Mouse (Mus musculus) CD4-positive, CD25-positive, alpha-beta regulatory T cell, adult 2 months (primary cell): ENCODE measurements around the gene Gm8251.
"Not testable (repeated sequence)": the region's sequence is repeated elsewhere in the genome, so short reads cannot be mapped to it uniquely, and the experiment has no call there.

Experiments
- DNase-seq: peaks from one replicate; pipeline ENCODE4 v3.0.0-alpha.2; 2012; ENCODE audit warnings: low read depth, low spot score

Gene Gm8251

DNA sequence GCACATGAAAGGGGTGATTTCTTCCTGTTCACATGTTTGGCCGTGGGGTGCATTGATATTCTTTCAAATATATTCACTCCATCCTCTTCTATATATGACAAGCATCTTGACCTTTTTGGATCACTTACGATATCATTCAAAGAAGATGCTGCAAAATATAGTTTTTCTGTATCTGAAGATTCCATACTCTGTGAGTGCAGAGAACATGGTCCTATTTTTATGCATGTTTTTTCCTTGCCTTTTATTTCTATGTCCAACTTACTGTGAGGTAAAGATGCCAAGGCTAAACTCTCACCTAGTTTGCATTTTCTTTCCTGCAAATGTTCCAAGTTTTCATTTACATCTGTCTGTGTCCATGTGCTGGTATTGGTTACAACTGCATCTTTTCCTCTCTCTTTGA lies at the start of gene Gm8251:
Gene Gm8251, minus strand, starts transcription at position 101 of the 400 bp plus-strand sequence.
- DNase-seq: no peak

DNA sequence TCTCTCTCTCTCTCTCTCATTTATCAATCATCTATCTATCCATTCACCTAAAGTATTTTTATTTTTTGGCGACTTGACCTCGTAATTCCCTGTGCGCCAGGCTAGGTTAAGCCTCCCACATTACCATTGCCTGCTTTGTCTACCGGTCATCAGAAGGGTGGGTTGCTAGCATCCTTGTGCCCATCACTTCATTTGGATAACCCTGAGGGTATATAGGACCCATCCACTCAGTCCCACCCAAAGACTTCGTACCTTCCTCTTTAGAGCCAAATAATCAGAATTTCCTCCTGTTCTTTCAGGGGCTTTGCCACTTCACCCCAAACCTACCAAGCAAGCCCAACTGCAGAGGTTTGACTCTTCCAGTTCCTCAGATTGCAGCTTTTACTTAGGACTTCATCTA lies 41.2 kb upstream of the Gm8251 start:
- peak; percentile 12 for DNase-seq

DNA sequence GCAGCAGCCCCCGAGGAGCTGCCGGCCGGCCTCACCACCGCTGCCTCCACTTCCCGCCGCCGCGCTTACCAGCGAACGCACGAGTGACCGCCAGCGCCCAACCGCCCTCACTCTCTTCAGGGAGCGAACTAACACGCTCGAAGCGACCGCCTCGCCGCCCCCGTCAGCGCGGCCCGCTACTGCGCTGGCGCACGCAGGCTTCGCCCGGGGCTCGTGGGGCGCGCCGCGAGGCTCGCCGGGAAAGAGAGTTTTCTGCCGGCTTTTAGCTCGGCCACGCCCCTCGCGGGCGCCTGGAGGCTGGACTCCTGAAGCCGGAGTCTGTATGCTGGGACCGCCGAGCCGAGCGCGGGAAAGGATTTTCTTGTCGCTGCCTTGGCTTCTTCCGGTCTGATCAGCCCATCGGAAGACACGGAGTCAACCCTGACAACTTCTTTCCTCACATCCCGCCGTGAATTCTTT lies 40.6 kb upstream of the Gm8251 start, which contains the start of gene Tex30:
Gene Tex30, minus strand, starts transcription at position 183 of the 459 bp plus-strand sequence.
- DNase-seq: peak; percentile 95

DNA sequence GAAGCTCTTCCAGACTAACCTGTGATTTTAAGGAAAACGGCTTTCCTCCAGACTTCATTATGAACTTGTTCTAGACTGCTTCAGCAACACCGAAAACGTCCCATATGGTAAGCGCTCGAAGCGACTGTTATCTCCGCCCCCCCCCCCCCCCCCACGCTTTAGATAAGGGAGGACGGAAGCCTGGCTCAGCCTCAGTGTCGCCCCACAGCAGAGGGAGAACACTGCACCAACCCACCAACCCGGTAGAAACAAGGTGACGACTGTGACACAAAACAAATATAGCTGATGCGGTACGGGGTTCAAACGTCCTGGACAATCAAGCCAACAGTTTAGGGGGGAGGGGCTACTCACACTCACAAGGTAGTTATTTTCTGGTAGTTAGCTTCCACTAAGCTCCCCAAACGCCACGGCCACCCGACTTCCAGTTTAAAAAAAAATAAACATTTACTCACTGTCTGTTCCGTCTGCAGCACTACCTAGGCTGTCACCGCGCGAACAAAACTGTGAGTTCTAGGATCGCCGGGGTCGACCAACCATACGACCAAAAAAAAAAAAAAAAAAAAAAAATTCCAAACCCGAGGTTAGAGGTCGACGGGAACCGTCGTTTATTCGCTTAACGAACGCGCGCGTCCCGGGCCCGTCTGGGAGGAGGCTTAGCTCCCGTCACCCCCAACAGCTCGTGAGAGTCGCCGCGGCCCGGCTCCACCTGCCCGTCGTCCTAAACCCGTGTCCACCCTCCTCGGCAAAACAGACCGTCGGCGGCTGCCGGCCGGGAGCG lies 39.9 kb upstream of the Gm8251 start:
- peak; percentile 83 for DNase-seq

DNA sequence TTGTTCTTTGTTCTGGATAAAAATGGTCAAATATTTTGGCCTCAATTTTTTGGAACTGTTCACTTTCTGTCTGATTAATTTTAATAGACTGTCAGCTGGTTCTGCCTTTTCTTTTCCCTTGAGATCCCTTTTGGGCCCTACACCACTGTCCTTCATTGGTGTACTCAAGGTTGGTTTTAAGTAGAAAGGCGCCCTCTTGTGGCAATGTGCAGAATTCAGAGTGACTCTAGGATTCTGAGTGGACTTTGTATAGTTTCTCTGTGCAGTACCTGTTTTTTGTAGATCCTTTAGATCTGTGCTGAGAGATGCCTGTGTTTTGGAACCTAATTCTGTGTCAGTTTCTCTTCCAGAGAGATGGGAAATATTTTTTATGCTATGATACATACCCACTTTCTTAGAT lies 2.9 kb upstream of the Gm8251 start:
- DNase-seq: peak; percentile 81

DNA sequence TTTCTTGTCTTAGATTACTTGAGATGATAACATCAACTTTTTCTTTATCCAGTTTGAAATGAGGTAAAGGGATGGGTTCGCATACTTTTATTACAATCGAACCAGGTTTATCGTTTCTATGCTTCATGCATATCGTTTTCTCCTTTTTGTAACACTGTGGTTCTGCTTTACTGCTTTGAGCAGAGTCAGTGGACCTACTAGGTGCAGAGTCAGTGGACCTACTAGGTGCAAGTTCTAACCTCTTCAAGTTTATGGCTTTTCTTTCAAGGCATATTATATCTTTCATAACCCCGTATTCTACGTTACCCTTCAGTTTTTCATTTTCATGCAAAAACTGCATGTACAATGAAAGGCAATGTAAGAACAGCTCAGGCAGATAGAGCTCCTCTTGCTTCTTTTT lies 1.7 kb upstream of the Gm8251 start:
- DNase-seq: no peak

DNA sequence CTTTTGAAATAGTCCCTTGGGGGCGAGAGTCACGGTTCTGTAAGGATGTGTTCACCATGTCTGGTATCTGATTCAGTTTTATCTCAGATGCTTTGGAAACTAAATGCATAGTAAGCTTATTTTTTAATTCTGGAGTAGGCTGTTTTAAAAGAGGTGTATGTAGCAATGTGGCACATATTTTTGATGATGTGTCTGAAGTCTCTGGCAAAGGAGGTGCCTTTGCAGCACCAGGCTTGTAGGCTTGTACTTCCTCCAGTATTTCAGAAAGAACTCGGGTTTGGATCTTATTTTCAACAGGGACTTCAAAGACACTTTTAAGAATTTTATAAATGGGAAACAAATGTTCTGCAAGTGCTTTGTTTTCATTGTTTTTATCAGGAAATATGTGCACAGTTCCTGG lies 3.9 kb downstream of the Gm8251 start:
- DNase-seq: no peak

DNA sequence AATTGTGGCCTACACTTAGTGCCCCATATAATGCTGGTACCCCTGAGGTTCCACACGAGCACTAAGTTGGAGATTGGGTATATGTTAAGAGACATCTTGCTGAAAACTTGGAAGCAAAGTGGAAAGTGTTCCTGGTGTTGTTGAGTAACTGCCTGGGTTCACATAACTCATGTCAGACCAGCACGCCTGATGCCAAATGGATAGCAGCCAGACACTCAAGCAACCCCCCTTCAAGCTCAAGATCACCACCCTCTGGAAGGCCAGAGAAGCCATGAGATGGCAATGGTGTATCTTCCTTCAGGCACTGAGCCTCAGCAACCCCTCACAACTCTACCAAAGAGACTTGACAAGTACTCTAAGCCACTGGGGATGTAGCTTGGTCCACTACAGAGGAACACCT lies 15.2 kb downstream of the Gm8251 start:
- no peak for DNase-seq

DNA sequence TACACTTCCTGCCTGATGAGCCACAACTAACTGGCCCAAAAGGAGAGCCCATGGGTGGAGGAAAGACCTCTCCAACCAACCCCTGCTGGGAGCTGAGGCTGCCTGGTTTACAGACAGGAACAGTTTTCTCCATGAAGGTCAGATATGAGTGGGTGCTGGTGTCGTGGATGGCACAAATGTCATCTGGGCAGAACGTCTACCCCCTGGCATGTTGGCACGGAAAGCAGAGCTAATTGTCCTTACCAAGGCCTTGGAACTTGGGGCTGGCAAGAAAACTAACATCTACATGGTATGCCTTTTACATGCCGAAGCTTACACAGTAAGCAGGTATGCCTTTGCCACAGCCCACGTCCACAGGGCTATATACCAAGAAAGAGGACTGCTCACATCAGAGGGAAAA lies 16.0 kb downstream of the Gm8251 start:
- DNase-seq: not testable (repeated sequence)

DNA sequence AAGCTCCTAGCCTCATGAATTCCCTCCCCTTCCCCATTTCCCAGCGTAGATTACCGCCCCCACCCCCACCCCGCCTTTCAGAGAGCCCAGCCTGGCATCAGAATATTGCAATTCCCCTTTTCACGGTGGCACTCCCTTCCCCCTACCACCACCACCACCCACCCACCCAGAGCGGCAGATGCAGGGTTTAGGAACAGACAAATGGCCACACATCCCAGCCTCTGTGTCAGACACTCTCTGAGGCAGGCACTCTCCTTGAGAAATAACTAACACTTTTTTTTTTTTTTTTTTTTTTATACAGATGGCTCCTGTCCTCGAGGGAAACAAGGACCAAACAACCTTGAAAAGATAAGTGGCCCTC lies 19.2 kb downstream of the Gm8251 start:
- DNase-seq: no peak

DNA sequence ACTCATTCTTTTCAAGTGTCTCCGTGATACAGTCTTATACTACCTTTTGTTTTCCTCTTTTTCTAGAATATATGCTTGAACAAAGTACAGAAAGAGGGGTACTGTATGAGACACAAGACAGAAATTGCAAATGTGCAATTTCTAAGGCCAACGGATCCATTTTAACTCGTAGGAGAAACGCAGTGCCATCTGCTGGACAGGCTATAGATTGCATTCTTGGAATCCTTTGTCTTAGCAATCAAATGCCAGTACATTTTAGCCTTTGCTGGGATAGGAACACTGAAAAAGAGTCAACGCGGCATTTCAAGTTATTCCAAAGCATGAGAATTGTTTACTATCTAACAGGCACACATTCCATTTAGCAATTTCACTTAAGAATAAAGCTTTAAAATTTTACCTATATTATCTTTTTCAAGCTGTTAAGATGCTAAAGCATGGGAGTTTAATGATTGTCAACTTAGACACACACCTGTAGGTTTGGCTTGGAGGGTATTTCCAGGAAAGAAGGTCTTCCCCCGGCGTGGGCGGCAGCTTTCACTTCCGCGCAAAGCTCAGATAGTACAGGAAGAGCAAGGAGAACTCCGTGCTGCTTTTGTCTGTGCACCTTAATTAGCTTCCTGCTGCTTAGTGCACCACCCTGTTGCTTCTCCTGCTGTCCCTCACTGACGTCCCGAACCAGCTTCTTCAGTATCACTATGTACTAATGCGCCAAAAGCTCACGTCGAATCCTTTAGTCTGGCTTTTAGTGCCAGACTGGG lies 19.8 kb downstream of the Gm8251 start:
- peak; percentile 87 for DNase-seq

DNA sequence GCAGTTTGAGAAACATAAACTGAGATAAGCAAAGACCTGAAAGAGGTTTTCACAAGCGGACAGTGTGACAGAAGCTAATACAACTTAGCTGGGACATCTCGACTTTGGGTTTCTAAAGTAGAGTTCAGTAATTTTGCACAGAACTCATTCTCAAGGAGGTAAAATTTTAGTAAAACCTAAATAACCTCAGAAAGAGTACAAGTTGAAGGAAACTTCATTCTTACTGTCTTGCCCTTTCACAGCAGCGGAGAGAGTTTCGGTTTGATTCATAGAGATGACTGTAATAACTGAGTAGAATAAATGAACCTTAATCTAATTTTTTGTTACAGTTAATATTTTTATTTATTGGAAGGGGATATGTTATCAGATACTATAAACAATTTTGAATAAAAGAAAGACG lies 28.8 kb downstream of the Gm8251 start:
- DNase-seq: no peak

DNA sequence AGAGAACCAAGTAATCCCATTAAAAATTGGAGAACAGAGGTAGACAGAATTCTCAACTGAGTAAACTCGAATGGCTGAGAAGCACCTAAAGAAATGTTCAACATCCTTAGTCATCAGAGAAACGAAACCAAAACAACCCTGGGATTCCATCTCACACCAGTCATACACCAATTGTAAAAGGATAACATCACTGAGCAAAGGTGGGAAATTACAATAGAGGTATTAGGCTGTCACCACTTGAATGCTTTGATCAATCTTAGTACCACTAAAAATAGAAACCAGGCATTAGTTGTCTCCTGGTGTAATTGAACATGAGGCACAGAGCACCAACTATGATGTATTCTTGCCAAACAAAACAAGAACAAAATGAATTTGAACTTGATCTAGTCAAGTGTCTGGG lies 29.5 kb downstream of the Gm8251 start:
- DNase-seq: no peak

DNA sequence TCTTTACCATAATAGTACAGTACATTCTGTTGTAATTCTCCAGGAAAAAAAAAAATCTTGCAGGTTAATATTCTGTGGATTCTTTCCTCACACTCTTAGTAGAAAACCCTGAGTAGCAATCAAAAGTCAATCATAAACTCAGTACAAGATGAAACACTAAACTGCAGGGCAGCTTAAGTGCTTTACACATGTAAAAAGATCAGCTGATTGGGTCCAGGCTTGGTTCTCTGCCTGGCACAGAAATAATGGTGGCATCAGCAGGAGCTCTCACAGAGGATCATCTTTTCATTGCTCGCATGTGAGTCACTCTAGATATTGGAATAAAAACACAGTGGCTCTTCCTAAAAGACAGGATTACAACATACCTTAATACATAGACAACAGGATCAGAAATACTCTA lies 34.1 kb downstream of the Gm8251 start:
- DNase-seq: no peak

DNA sequence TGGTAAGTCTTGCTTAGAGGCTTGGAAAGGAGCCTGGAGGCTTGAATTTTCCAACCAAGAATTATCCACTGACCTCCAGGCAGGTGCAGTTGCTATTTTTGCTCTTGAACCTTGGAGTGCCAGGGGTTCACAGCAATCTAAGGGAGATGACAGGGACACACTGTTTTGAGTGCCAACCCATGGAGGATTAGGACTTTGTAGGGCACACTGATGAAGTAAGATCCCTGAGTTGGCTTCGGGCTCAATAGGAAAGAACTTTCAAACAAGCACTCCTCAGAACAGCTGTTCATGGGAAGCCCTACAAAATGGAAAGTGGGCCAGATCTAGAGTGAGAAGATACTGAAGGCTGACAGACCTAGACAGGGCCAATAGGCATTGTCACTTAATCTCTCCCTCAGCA lies 39.1 kb downstream of the Gm8251 start:
- no peak for DNase-seq

DNA sequence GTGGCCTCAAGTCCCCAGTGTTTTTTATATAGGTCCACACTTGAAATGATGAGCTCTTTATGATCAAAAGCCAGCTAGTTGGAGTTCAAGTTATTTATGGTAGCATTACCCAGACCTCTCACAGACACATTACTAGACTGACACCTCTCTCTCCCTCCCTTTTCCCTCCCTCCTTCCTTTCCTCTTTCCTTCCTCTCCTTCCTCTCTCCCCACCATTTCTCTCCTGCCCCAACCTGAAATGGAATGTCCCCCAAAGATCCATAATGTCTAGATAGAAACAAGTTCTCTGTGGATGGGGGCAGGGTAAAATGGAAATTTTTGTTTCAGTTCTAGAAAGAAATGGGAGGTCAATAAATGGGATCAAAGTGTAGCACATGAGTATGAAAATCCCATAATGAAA lies 41.8 kb downstream of the Gm8251 start, which contains the start of gene Mettl21c:
Gene Mettl21c, minus strand, starts transcription at position 101 of the 400 bp plus-strand sequence.
- DNase-seq: no peak

DNA sequence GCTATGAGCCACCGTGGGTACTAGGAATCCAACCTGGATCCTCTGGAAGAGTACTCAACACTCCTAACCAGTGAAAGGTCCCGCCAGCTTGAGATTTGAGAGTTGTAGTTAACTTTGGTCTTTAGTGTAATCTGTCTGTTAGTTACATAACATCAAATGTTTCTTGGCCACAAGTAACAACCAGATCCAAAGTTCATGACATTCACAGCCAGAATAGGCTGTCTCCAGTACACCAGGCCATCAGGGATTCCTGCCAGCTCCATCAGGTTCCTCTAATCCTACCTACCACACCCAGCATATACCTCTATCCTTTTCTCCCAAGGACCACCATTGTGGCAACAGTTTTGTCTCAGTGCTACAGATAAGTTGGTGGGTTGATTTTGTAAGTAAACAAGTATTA lies 46.2 kb downstream of the Gm8251 start:
- no peak for DNase-seq
